Comparison of ENCODE assay signal across 9 mouse cellular contexts in genomic region chr12:69127170-69127569, GRCm38 (mm10). TPM values are rescaled to one million over a fixed set of nuclear protein-coding genes. Genes with fewer than 3 reads are reported as not detected.
DNase-seq lines count a peak whose midpoint lies in the region; ATAC-seq lines count a peak whose summit lies in the region.
"Had no signal": no experiment of that assay in that cellular context is flagged by ENCODE, and none has a peak within 500 bp of the region (broad histone marks: within the 10 kb centered on the region; RNA-seq: fewer than 3 reads in every experiment).

No protein-coding gene starts in this region.

- H3K27ac ChIP-seq in liver, embryonic 13.5 days: no peak overlapping the region
- no peak overlapping the region for H3K27ac ChIP-seq in forebrain, embryonic 16.5 days (ENCODE audit: low read length)

- intact Hi-C loops in heart, postnatal 25 days (cut with DNase I): no loop called here

- H3K9ac ChIP-seq in liver, embryonic 13.5 days: no peak overlapping the region
- no peak overlapping the region for H3K9ac ChIP-seq in forebrain, embryonic 16.5 days (replicated peaks; ENCODE audit: low read depth, low read length)

- no peak overlapping the region for H3K4me2 ChIP-seq in liver, embryonic 13.5 days
- H3K4me2 ChIP-seq in forebrain, embryonic 16.5 days (ENCODE audit: low read length): no peak overlapping the region

- DNase-seq in heart, adult 18-20 months: peak; percentile 23 to 45
- no peak for DNase-seq in heart, postnatal 25 days (ENCODE audit: low spot score)
- DNase-seq in B cell, adult 2 months: peak; percentile 52 to 56
- DNase-seq in ZHBTc4 (ENCODE audit: low read depth, low spot score): peak; percentile 87
- DNase-seq in liver, embryonic 13.5 days: peak; percentile 18
- peak; percentile 47 for DNase-seq in thymus, postnatal 14 days
- DNase-seq in heart, adult 11 months: no peak

- no peaks in the 10 kb centered on the region for H3K36me3 ChIP-seq in liver, embryonic 13.5 days
- H3K36me3 ChIP-seq in forebrain, embryonic 16.5 days (ENCODE audit: control insufficient read depth, insufficient read depth): no peaks in the 10 kb centered on the region

- peaks cover 10% of the 10 kb centered on the region for H3K4me1 ChIP-seq in liver, embryonic 13.5 days (replicated peaks)
- H3K4me1 ChIP-seq in forebrain, embryonic 16.5 days (replicated peaks; ENCODE audit: control insufficient read depth, insufficient read depth, low read length): 0 out of 2 replicates have a peak, but pooled peaks cover 3% of the 10 kb centered on the region

- ATAC-seq in liver, embryonic 13.5 days (ENCODE audit: low read depth): no peak
- ATAC-seq in forebrain, embryonic 16.5 days: no peak

- 63% methylated on average over 5 of the region's 5 CpGs for WGBS in liver, embryonic 13.5 days (ENCODE audit: insufficient replicate concordance)
- WGBS in forebrain, embryonic 16.5 days: 91% methylated on average over 5 of the region's 5 CpGs

- no peaks in the 10 kb centered on the region for H3K9me3 ChIP-seq in liver, embryonic 13.5 days (replicated peaks)
- no peaks in the 10 kb centered on the region for H3K9me3 ChIP-seq in forebrain, embryonic 16.5 days (ENCODE audit: control insufficient read depth, low read length)

- no peaks in the 10 kb centered on the region for H3K27me3 ChIP-seq in liver, embryonic 13.5 days
- H3K27me3 ChIP-seq in forebrain, embryonic 16.5 days (replicated peaks; ENCODE audit: control insufficient read depth, insufficient read depth, low read length): no peaks in the 10 kb centered on the region

- H3K4me3 ChIP-seq in liver, embryonic 13.5 days (replicated peaks): no peak overlapping the region
- no peak overlapping the region for H3K4me3 ChIP-seq in forebrain, embryonic 16.5 days (replicated peaks; ENCODE audit: low read length)

RNA-seq across cellular contexts. Expression of gene Rps29, which starts 31.8 kb away (rescaled TPM):
- 1,000 to 10,000 TPM; 1,202 to 1,485 TPM for total RNA-seq in heart, adult 18-20 months (2021)
- 1,000 to 10,000 TPM; 1,352 to 1,376 TPM for total RNA-seq in heart, postnatal 25 days (2021)
- polyA plus RNA-seq in liver, embryonic 13.5 days (2015; fragmentation: Nextera tagmentation; extraction: Ambion mirVana): 1,343 and 1,574 TPM in 2 replicates
- 987 and 1,101 TPM in 2 replicates for polyA plus RNA-seq in forebrain, embryonic 16.5 days (2015; fragmentation: Nextera tagmentation; extraction: Ambion mirVana)

RNA-seq across cellular contexts. Expression of gene Lrr1, which starts 41.4 kb away (rescaled TPM):
- not detected for total RNA-seq in heart, adult 18-20 months (2021)
- under 1 TPM in 1 of 2 experiments, not detected in 1; 0.88 TPM for total RNA-seq in heart, postnatal 25 days (2021)
- 24.6 and 28.9 TPM in 2 replicates for polyA plus RNA-seq in liver, embryonic 13.5 days (2015; fragmentation: Nextera tagmentation; extraction: Ambion mirVana)
- 9.7 and 11.4 TPM in 2 replicates for polyA plus RNA-seq in forebrain, embryonic 16.5 days (2015; fragmentation: Nextera tagmentation; extraction: Ambion mirVana)
- total RNA-seq: left cerebral cortex, postnatal 25 days had no signal

RNA-seq across cellular contexts. Expression of gene Rpl36al, which starts 56.7 kb away (rescaled TPM):
- total RNA-seq in heart, adult 18-20 months (2021): 100 to 1,000 TPM; 219 to 228 TPM
- total RNA-seq in heart, postnatal 25 days (2021): 100 to 1,000 TPM; 224 to 242 TPM
- polyA plus RNA-seq in liver, embryonic 13.5 days (2015; fragmentation: Nextera tagmentation; extraction: Ambion mirVana): 736 and 806 TPM in 2 replicates
- polyA plus RNA-seq in forebrain, embryonic 16.5 days (2015; fragmentation: Nextera tagmentation; extraction: Ambion mirVana): 289 and 292 TPM in 2 replicates

RNA-seq across cellular contexts. Expression of gene Mgat2, which starts 56.8 kb away (rescaled TPM):
- 10 to 100 TPM; 18.6 to 20.2 TPM for total RNA-seq in heart, adult 18-20 months (2021)
- 10 to 100 TPM; 19.6 to 20.0 TPM for total RNA-seq in heart, postnatal 25 days (2021)
- polyA plus RNA-seq in liver, embryonic 13.5 days (2015; fragmentation: Nextera tagmentation; extraction: Ambion mirVana): 27.9 and 32.2 TPM in 2 replicates
- 32.6 and 37.8 TPM in 2 replicates for polyA plus RNA-seq in forebrain, embryonic 16.5 days (2015; fragmentation: Nextera tagmentation; extraction: Ambion mirVana)

Comparison
In these comparisons a context has a peak if more than half of its experiments do, and no peak if none do; other contexts are left out.
1. DNase-seq: peak in heart, adult 18-20 months (2 of 2), B cell, adult 2 months (2 of 2), ZHBTc4 (single experiment), liver, embryonic 13.5 days (single experiment) and thymus, postnatal 14 days (single experiment); none in heart, postnatal 25 days (single experiment) and heart, adult 11 months (single experiment).